22 mouse cellular contexts compared by ENCODE assay signal in the genomic region with DNA sequence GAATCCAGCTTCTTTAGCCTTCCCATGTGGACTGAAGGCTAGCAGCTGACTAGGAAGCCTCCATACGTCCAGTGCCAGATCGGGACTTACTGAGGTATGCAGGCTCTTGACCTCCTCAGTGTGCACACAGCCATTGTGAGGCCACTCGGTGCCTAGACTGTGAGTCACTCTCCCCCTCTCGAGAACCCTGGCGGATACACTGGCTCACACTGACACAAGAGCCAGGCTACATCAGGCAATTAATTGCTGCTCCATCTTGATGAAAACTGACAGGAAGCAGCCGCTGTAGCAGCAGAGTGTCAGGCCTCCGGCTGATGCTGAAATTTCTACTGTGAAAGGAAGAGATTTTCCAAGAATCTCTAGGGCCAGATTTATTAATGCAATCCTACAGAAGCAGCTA.
DNase-seq lines count a peak whose midpoint lies in the region; ATAC-seq and TF ChIP-seq lines count a peak whose summit lies in the region.
"Had no signal": no experiment of that assay in that cellular context is flagged by ENCODE, and none has a peak within 500 bp of the region (broad histone marks: within the 10 kb centered on the region; RNA-seq: fewer than 3 reads in every experiment).

No protein-coding gene starts in this region.

- H3K4me2 ChIP-seq in hindbrain, postnatal 0 days (ENCODE audit: low read depth, low read length), result no peak overlapping the region
- H3K4me2 ChIP-seq: forebrain, embryonic 12.5 days; limb, embryonic 13.5 days; midbrain, embryonic 11.5 days; stomach, embryonic 15.5 days had no signal

- peak overlapping the region; percentile 41; the same call in 1 of the 2 replicates for H3K27ac ChIP-seq in hindbrain, postnatal 0 days
- H3K27ac ChIP-seq: forebrain, embryonic 12.5 days; limb, embryonic 13.5 days; liver, embryonic 14.5 days; stomach, embryonic 15.5 days had no signal

- no peaks in the 10 kb centered on the region for H3K27me3 ChIP-seq in hindbrain, postnatal 0 days (ENCODE audit: insufficient read depth, low read length)
- H3K27me3 ChIP-seq: forebrain, embryonic 12.5 days; stomach, embryonic 15.5 days had no signal

- peaks cover 2% of the 10 kb centered on the region; the same call in 1 of the 2 replicates for H3K36me3 ChIP-seq in hindbrain, postnatal 0 days (ENCODE audit: insufficient read depth, low read length)
- H3K36me3 ChIP-seq: forebrain, embryonic 12.5 days; limb, embryonic 13.5 days; stomach, embryonic 15.5 days had no signal

- H3K4me1 ChIP-seq in hindbrain, postnatal 0 days (ENCODE audit: insufficient read depth, low read length), result peaks cover 5% of the 10 kb centered on the region; the same call in 1 of the 2 replicates

- no peak overlapping the region for H3K9ac ChIP-seq in hindbrain, postnatal 0 days (replicated peaks; ENCODE audit: low read length)
- H3K9ac ChIP-seq: forebrain, embryonic 12.5 days; limb, embryonic 13.5 days; liver, embryonic 14.5 days; stomach, embryonic 15.5 days had no signal

- intact Hi-C loops in heart, postnatal 25 days (cut with DNase I), result no loop called here

- H3K4me3 ChIP-seq in hindbrain, postnatal 0 days (ENCODE audit: low read length), result no peak overlapping the region
- H3K4me3 ChIP-seq: forebrain, embryonic 12.5 days; limb, embryonic 13.5 days; stomach, embryonic 15.5 days had no signal

- H3K9me3 ChIP-seq in hindbrain, postnatal 0 days (ENCODE audit: low read length), result no peaks in the 10 kb centered on the region
- H3K9me3 ChIP-seq: limb, embryonic 13.5 days; stomach, embryonic 15.5 days had no signal

- WGBS in hindbrain, postnatal 0 days, result 38% methylated on average over 7 of the region's 7 CpGs

- peak; percentile 68; the same call in 1 of the 2 replicates for ATAC-seq in hindbrain, postnatal 0 days
- ATAC-seq: activated CD4-positive, CD25-positive, alpha-beta regulatory T cell, adult 4 months; intestine, postnatal 0 days had no signal

- no peak for TF ChIP-seq CTCF in hindbrain, postnatal 0 days (IDR thresholded peaks at IDR 0.05; ENCODE audit: low read depth)

- peak; percentile 86 for DNase-seq in heart, adult 11 months
- DNase-seq in heart, postnatal 25 days (ENCODE audit: low spot score), result no peak
- DNase-seq in kidney, postnatal 4 days, result peak; percentile 10 to 25
- DNase-seq in kidney, postnatal 14 days, result no peak
- peak; percentile 40 for DNase-seq in 3T3-L1 (ENCODE audit: low read depth, low spot score)
- peak; percentile 66 for DNase-seq in hindbrain, postnatal 0 days (ENCODE audit: low spot score)
- DNase-seq in frontal cortex, postnatal 36 days (ENCODE audit: low spot score in 2 of 2), result no peak
- DNase-seq: adrenal gland, postnatal 25 days; B cell, adult 2 months; cerebellum, adult 2 months; gastrocnemius, postnatal 14 days; kidney, postnatal 36 days; lung, postnatal 4 days; spleen, adult 18-20 months; thymus, postnatal 14 days had no signal

Comparison
In these comparisons a context has a peak if more than half of its experiments do, and no peak if none do; other contexts are left out.
1. DNase-seq: peak in heart, adult 11 months (single experiment), kidney, postnatal 4 days (2 of 2), 3T3-L1 (single experiment) and hindbrain, postnatal 0 days (single experiment); none in heart, postnatal 25 days (single experiment), kidney, postnatal 14 days (single experiment) and frontal cortex, postnatal 36 days (0 of 2).